Mouse (Mus musculus): ENCODE measurements around the gene Vwa7.

- TF ChIP-seq CTCF (IDR thresholded peaks at IDR 0.05; ENCODE audit: low read depth) (no peak), EP300 (optimal IDR thresholded peaks at IDR 0.05) (no peak)
These were observed 29.7 kb downstream of the Vwa7 start for GRCm38 (mm10) chr17:35045807-35046680.
